In the genomic region with DNA sequence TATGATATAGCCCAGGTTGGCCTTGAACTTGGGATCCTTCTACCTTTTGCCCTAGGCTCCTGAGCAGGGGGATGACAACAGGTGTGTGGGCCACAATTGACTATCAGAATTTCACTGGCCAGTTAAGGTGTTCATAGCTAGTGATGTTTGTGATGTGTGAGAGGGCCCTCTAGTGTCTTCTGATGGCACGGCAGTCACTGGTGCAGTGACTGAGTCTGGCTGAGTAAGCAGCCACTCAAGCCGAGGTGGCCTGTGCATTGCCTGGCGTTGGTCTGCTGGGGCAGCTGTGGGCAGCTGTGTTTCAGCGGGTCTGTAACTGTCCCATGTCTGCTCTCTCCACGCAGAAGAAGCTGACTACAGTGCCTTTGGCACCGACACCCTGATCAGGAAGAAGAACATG, we compare ENCODE assay signal across 8 mouse cellular contexts. TPM values are rescaled to one million over a fixed set of nuclear protein-coding genes. Genes with fewer than 3 reads are reported as not detected.
A peak's percentile ranks its signal among the peaks of the same experiment; 100 is the strongest.
DNase-seq lines count a peak whose midpoint lies in the region; ATAC-seq and TF ChIP-seq lines count a peak whose summit lies in the region.

No protein-coding gene starts in this region.

- H3ac ChIP-seq in C2C12 (ENCODE audit: control insufficient read depth, insufficient read length, low read depth): no peak overlapping the region

- no peak overlapping the region for H3K4me2 ChIP-seq in forebrain, embryonic 16.5 days (ENCODE audit: low read length)
- H3K4me2 ChIP-seq in kidney, embryonic 16.5 days (replicated peaks; ENCODE audit: low read depth, low read length): no peak overlapping the region
- H3K4me2 ChIP-seq in liver, postnatal 0 days (ENCODE audit: low read depth, low read length): no peak overlapping the region

- intact Hi-C loops in gastrocnemius, postnatal 36 days (cut with DNase I): loop anchor here (1.0 kb wide), 1 partner anchor 45 kb away; no protein-coding TSS in a partner anchor

- H3K36me3 ChIP-seq in forebrain, embryonic 16.5 days (ENCODE audit: control insufficient read depth, insufficient read depth): 0 out of 2 replicates have a peak, but pooled peaks cover 8% of the 10 kb centered on the region
- H3K36me3 ChIP-seq in forebrain, embryonic 10.5 days (replicated peaks): peaks cover 55% of the 10 kb centered on the region
- no peaks in the 10 kb centered on the region for H3K36me3 ChIP-seq in C2C12 (ENCODE audit: control insufficient read depth, insufficient read depth)
- H3K36me3 ChIP-seq in kidney, embryonic 16.5 days (ENCODE audit: insufficient read depth, low read length): peaks cover 13% of the 10 kb centered on the region
- no peaks in the 10 kb centered on the region for H3K36me3 ChIP-seq in liver, postnatal 0 days (replicated peaks; ENCODE audit: insufficient read depth, low read length)

- H3K79me2 ChIP-seq in C2C12 (ENCODE audit: control insufficient read depth, insufficient read depth): no peaks in the 10 kb centered on the region

- no peaks in the 10 kb centered on the region for H3K27me3 ChIP-seq in forebrain, embryonic 16.5 days (replicated peaks; ENCODE audit: control insufficient read depth, insufficient read depth, low read length)
- H3K27me3 ChIP-seq in forebrain, embryonic 10.5 days (ENCODE audit: poor library complexity, severe bottlenecking): no peaks in the 10 kb centered on the region
- no peaks in the 10 kb centered on the region for H3K27me3 ChIP-seq in C2C12 (ENCODE audit: control insufficient read depth, insufficient read depth, insufficient read length)
- H3K27me3 ChIP-seq in kidney, embryonic 16.5 days (ENCODE audit: insufficient read depth, low read length): no peaks in the 10 kb centered on the region
- no peaks in the 10 kb centered on the region for H3K27me3 ChIP-seq in liver, postnatal 0 days (ENCODE audit: insufficient read depth, low read length)

- no peak for DNase-seq in forebrain, embryonic 10.5 days (ENCODE audit: extremely low spot score, low spot score)
- peak; percentile 64 for DNase-seq in brain, embryonic 14.5 days (ENCODE audit: low read depth)
- DNase-seq in gastrocnemius, postnatal 36 days: peak; percentile 41 to 56
- peak; percentile 67 for DNase-seq in liver, postnatal 0 days
- DNase-seq in right cerebral cortex, postnatal 4 days: peak; percentile 47

- H3K9ac ChIP-seq in forebrain, embryonic 16.5 days (replicated peaks; ENCODE audit: low read depth, low read length): no peak overlapping the region
- H3K9ac ChIP-seq in kidney, embryonic 16.5 days (replicated peaks; ENCODE audit: low read length): no peak overlapping the region; the same call in 1 of the 2 replicates
- H3K9ac ChIP-seq in liver, postnatal 0 days (replicated peaks): no peak overlapping the region

- no peaks in the 10 kb centered on the region for H3K79me3 ChIP-seq in C2C12 (ENCODE audit: low read depth)

- ATAC-seq in forebrain, embryonic 16.5 days: 0 out of 2 replicates have a peak, but pooled peaks have one; percentile 24
- ATAC-seq in kidney, embryonic 16.5 days (ENCODE audit: low FRiP score, low TSS enrichment): peak; percentile 52; the same call in 1 of the 2 replicates
- peak; percentile 65 for ATAC-seq in liver, postnatal 0 days

- TF ChIP-seq EP300 in liver, postnatal 0 days (IDR thresholded peaks at IDR 0.05; ENCODE audit: low read depth): no peak

- no peaks in the 10 kb centered on the region for H3K9me3 ChIP-seq in forebrain, embryonic 16.5 days (ENCODE audit: control insufficient read depth, low read length)
- no peaks in the 10 kb centered on the region for H3K9me3 ChIP-seq in forebrain, embryonic 10.5 days
- no peaks in the 10 kb centered on the region for H3K9me3 ChIP-seq in kidney, embryonic 16.5 days (ENCODE audit: low read length)
- no peaks in the 10 kb centered on the region for H3K9me3 ChIP-seq in liver, postnatal 0 days (ENCODE audit: low read length)

- H3K4me1 ChIP-seq in forebrain, embryonic 16.5 days (replicated peaks; ENCODE audit: control insufficient read depth, insufficient read depth, low read length): peaks cover 20% of the 10 kb centered on the region
- H3K4me1 ChIP-seq in forebrain, embryonic 10.5 days: peaks cover 14% of the 10 kb centered on the region
- peaks cover 21% of the 10 kb centered on the region for H3K4me1 ChIP-seq in kidney, embryonic 16.5 days (ENCODE audit: insufficient read depth, low read length)
- peaks cover 4% of the 10 kb centered on the region for H3K4me1 ChIP-seq in liver, postnatal 0 days (ENCODE audit: insufficient read depth)

- peak; percentile 86 for TF ChIP-seq CTCF in C2C12 (IDR thresholded peaks at IDR 0.05; ENCODE audit: control insufficient read depth, insufficient read depth, insufficient read length)
- TF ChIP-seq CTCF in brain, embryonic 14.5 days (IDR thresholded peaks at IDR 0.05; ENCODE audit: borderline replicate concordance, extremely low read depth, insufficient read depth, insufficient read length): peak; percentile 63; the same call in 1 of the 2 replicates
- TF ChIP-seq CTCF in liver, postnatal 0 days (IDR thresholded peaks at IDR 0.05; ENCODE audit: low read depth): peak; percentile 82

- H3K4me3 ChIP-seq in forebrain, embryonic 16.5 days (replicated peaks; ENCODE audit: low read length): no peak overlapping the region
- no peak overlapping the region for H3K4me3 ChIP-seq in forebrain, embryonic 10.5 days
- no peak overlapping the region for H3K4me3 ChIP-seq in C2C12 (ENCODE audit: insufficient read depth, poor library complexity, severe bottlenecking)
- no peak overlapping the region for H3K4me3 ChIP-seq in kidney, embryonic 16.5 days (ENCODE audit: low read length)
- no peak overlapping the region for H3K4me3 ChIP-seq in liver, postnatal 0 days (ENCODE audit: low read depth, low read length)

- TF ChIP-seq POLR2A in brain, embryonic 14.5 days (IDR thresholded peaks at IDR 0.05; ENCODE audit: borderline replicate concordance, extremely low read depth, insufficient read depth, insufficient read length, poor library complexity, severe bottlenecking): no peak

- no peak overlapping the region for H3K27ac ChIP-seq in forebrain, embryonic 16.5 days (ENCODE audit: low read length)
- H3K27ac ChIP-seq in forebrain, embryonic 10.5 days: no peak overlapping the region
- no peak overlapping the region for H3K27ac ChIP-seq in kidney, embryonic 16.5 days (ENCODE audit: low read length)
- H3K27ac ChIP-seq in liver, postnatal 0 days (ENCODE audit: low read depth): no peak overlapping the region

- 50% methylated on average over 6 of the region's 6 CpGs for WGBS in forebrain, embryonic 16.5 days
- 52% methylated on average over 6 of the region's 6 CpGs for WGBS in forebrain, embryonic 10.5 days
- WGBS in kidney, embryonic 16.5 days: 46% methylated on average over 6 of the region's 6 CpGs
- WGBS in liver, postnatal 0 days (ENCODE audit: insufficient replicate concordance): 40% methylated on average over 6 of the region's 6 CpGs

TF ChIP-seq in C2C12, 6 proteins besides CTCF, POLR2A, EP300 and RAD21:
- no peak for TF ChIP-seq MAX (IDR thresholded peaks at IDR 0.05)
- no peak for TF ChIP-seq CEBPB (IDR thresholded peaks at IDR 0.05; ENCODE audit: low read depth)
- TF ChIP-seq MYOG (IDR thresholded peaks at IDR 0.05; ENCODE audit: control insufficient read depth, extremely low read depth, insufficient read length): no peak
- TF ChIP-seq FOSL1 (IDR thresholded peaks at IDR 0.05; ENCODE audit: insufficient read depth, low read length, poor library complexity, severe bottlenecking): no peak
- TF ChIP-seq MYOD1 (IDR thresholded peaks at IDR 0.05; ENCODE audit: control insufficient read depth, insufficient read length, low read depth): no peak
- TF ChIP-seq USF1 (IDR thresholded peaks at IDR 0.05; ENCODE audit: low read depth): no peak

RNA-seq across cellular contexts. Expression of a gene that starts 17.2 kb away (rescaled TPM):
- polyA plus RNA-seq in forebrain, embryonic 16.5 days (2015; fragmentation: Nextera tagmentation; extraction: Ambion mirVana): 6.1 and 6.2 TPM in 2 replicates
- 9.3 and 10.4 TPM in 2 replicates for polyA plus RNA-seq in forebrain, embryonic 10.5 days (2016; fragmentation: Nextera tagmentation; extraction: Ambion mirVana)
- 0.33 TPM for polyA plus RNA-seq in C2C12 (2012; fragmentation: generic; extraction: Trizol)
- 8.0 and 10.3 TPM in 2 replicates for polyA plus RNA-seq in brain, embryonic 14.5 days (2012; rRNA removed)
- total RNA-seq in gastrocnemius, postnatal 36 days (2021): under 1 TPM; 0.69 to 0.91 TPM
- 20.0 and 23.9 TPM in 2 replicates for polyA plus RNA-seq in kidney, embryonic 16.5 days (2015; fragmentation: Nextera tagmentation; extraction: Ambion mirVana)
- 2.3 and 2.7 TPM in 2 replicates for polyA plus RNA-seq in liver, postnatal 0 days (2015; fragmentation: Nextera tagmentation; extraction: Ambion mirVana)
